Mouse (Mus musculus) Muller cell, postnatal 12 days (primary cell): Measurements from ENCODE around the gene Ctc1.

Experiments used
- DNase-seq: peaks from one replicate; pipeline ENCODE4 v3.0.0-alpha.2; 2015; ENCODE audit errors: inconsistent ontology term

Gene Ctc1

DNA sequence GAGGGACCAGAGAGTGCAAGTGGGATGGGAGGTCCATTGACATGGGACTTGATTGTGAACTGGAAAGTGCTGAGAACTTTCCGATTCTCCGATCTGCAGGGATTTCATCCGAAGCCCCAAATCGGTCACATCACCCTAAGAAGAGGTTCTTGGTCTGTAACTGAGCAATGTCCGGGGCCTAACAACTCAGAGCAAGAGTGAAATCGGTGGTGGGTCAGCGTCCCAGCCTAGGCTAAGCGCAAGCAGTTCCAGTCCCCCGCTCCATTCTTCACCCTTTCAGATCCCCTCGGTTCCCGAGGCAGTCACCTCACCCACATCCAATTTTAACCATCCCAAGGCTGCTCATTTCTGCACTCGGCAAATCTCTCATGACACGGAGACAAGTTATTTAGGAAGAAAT, 54.4 kb downstream of the Ctc1 start:
- no peak for DNase-seq

- peak; percentile 94 for DNase-seq
Measured at GRCm38 (mm10) chr11:69070590-69071222, 55.0 kb downstream of the Ctc1 start, which contains the start of gene Tmem107. Tmem107 (plus strand) TSS chr11:69070806.

DNA sequence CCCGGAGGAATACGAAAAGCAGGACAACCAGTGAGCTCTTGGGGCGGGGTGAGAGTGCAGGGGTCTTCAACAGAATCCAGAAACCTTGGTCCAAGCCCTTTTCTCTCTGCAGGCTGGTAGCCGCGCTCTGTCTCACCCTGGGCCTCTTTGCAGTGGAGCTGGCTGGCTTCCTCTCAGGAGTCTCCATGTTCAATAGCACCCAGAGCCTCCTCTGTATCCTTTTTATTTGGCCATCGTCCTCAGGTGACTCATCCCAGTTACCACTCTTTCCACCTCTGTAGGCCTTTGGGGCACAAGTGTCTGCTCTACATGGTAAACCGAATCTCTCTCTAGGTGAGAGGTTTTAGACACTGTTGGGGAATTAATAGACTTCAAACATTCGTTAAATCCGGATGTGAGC, 55.6 kb downstream of the Ctc1 start:
- no peak for DNase-seq

GRCm38 (mm10) chr11:69072234-69072633, 56.5 kb downstream of the Ctc1 start:
- no peak for DNase-seq

DNA sequence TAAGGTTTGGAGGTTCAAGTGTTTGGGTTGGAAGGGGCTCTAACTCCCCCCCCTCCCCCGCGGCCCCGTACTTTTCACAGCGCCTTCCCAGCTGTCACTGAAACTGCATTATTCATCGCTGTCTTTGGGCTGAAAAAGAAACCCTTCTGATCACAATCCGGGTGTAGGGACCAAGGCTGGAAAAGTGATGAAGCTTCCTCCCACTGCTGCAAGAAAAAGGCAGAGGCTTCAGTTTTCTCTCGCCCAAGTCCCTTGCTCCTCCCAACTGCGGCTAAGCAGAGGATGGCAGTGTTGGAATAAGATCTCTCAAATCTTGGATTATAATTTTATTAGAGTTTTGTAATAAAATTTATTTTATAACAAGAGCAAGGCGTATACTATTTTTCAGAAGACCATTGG, 57.0 kb downstream of the Ctc1 start:
- no peak for DNase-seq

DNA sequence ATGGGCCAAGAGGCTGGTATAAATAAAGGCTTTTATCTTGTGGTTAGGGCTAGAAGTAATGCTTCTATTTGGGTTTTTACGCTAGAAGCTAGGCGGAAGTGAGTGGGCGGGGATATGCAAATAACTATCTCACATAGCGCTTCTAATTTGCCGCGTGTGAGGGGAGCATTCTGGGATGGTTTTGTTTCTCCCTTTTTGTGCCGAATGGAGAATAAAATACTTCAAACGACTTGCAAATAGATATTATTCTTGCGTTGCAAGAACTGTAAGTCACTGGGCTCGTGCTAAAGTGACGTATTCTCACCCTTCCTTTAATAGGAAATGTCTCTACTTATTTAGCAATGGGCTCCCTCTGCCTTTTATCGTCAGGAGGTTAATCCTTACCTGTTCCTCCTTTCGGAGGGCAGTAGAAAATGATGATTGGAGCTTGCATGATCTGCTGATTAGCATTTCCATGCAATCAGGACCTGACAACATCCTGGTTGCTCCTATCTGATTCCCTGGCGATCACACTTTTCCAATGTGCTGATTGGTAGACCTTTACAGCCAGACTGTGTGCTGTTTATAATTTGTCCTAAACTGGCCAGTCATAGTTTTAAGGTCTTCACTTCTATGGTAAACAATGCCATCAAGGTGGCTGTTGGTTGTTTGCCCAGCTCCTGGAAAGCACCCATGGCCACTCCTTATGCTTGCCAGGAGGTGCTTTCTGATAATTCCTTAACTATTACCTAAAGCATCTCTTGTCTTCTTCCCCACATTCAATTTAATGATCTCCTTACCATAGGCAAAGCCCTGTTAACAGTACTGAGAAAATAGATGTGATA, 57.6 kb downstream of the Ctc1 start:
- DNase-seq, result peak; percentile 92

- no peak for DNase-seq
Measured at GRCm38 (mm10) chr11:69073951-69074775, 58.5 kb downstream of the Ctc1 start.

DNA sequence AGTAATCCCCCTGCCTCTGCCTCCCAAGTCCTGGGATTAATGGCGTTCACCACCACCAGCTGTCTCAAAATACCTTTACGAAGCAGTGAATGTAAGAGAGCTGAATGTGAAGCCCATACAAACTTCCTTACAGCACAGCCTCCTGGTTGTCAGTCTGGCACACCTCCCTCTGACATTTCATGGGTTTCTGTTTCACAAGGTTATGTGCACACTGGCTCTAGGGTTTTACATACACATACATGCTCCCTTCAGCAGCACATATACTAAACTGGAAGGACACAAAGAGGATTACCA, 59.0 kb downstream of the Ctc1 start:
- DNase-seq, result no peak

GRCm38 (mm10) chr11:69075764-69076479, 60.2 kb downstream of the Ctc1 start:
- DNase-seq, result no peak

- no peak for DNase-seq
Measured at GRCm38 (mm10) chr11:69076572-69076971, 60.9 kb downstream of the Ctc1 start.

- no peak for DNase-seq
Measured at GRCm38 (mm10) chr11:69077316-69077715, 61.6 kb downstream of the Ctc1 start.

- DNase-seq, result no peak
Measured at GRCm38 (mm10) chr11:69078041-69078440, 62.3 kb downstream of the Ctc1 start.

DNA sequence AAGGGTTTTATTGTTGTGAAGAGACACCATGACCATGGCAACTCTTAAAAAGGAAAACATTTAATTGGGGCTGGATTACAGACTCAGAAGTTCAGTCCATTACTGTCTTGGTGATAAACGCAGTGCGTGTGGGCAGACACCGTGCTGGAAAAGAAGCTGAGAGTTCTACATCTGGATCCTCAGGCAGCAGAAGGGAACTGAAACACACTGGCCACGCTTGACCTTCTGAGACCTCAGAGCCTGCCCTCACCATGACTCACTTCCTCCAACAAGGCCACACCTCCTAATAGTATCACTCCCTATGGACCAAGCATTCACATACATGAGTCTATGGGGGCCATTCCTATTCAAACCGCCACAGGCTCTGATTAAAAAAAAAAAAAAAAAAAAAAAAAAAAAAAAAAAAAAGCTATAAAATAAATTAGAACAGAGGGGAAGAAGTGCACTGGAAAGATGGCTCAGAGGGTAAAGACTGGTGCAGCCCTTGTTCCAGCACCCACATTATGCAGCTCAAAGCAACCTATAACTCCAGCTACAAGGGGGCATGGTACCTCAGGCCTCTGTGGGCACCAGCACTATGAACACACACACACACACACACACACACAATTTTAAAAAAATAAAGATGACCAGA, 63.2 kb downstream of the Ctc1 start:
- DNase-seq, result peak; percentile 23

DNA sequence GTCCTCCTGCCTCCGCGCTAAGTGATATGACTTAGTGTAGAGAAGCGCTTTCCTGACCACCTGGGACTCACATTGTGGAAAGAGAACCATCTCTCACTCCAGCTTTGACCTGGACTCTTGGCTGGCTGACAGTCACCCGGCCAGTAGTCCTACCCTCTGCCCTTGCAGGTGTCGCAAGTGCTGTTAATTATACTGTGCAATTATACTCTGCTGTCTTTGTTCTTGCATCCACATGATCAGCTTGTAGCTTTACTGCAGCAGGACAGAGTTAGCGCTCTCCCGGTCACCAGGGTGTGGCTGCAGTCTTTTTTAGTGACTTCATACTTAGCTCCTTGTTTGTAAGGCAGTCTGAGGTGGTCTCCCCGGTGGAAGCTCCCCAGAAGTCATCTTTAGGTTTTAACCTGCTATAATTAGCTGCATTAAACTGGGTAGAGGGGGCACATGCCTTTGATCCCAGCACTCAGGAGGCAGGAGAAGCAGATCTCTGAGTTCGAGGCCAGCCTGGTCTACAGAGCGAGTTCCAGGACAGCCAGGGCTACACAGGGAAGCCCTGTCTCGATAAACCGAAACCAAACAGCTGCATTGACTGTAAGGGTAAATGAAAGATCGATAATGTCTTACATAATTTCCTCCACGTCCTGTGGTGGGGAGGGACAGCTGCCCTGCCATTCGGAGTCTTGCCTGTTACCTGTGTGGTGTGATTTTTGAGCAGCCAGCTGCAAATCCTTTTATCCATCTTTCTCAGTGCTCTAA, 64.6 kb downstream of the Ctc1 start:
- no peak for DNase-seq

GRCm38 (mm10) chr11:69080855-69081222, 65.1 kb downstream of the Ctc1 start:
- no peak for DNase-seq

DNA sequence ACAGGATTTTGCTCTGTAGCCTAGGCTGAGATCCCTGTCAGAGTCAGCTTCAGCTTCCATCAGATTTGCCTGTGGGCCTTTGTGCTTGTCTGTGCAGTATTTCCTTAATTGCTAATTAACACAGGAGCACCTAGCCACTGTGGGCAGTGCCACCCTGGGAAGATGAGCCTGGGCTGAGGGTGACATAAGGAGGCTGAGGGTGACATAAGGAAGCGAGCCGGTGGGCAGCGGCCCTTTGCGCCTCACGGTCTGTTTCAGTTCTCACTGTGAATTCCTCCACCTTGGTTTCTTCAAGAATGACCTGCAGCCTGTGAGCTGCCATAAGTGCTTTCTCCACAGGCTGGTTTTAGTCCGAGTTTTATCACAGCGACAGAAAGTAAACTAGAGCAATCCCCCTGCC, 65.9 kb downstream of the Ctc1 start:
- DNase-seq, result no peak

DNA sequence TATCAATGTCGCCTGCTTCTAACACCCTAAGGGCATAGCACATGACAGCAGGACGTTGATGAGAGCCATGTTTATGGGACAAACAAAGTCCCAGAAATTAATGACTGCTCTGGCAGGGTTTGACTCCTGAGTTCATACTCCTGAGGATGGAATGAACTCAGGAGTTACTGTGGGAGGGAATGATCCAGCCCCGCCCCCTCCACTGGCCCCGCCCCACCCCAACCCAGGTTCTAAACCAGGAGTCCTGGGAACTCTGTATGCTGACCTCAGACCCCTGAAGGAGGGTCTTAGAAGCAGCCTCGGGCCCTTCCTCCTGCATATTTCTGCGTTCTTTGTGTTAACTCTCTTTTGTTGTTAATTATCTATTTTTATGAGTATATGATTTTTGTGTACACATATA, 69.9 kb downstream of the Ctc1 start:
- DNase-seq, result no peak
